Mouse (Mus musculus) gastrocnemius, postnatal 25 days (tissue): ENCODE results near the gene Gcsh. TPM values are rescaled to one million over a fixed set of nuclear protein-coding genes. Genes with fewer than 3 reads are reported as not detected.

Source experiments
- DNase-seq: peaks from one replicate; pipeline ENCODE4 v3.0.0; 2022
- long read RNA-seq, 2 experiments: library from polyadenylated mRNA; stranded (forward); transcript quantifications; one replicate each; pipeline ENCODE4 v2.0.0; 2021
- total RNA-seq, 2 experiments: library from RNA; stranded (reverse); gene quantifications; 1 replicate in 1 of 2; 2 replicates in 1 of 2; pipeline ENCODE4 v1.2.3; 2021

The Gcsh gene
- total RNA-seq: 10 to 100 TPM; 37.9 to 41.2 TPM
- long read RNA-seq, experiment 1, transcript Gcsh-201 (5 exons, 1,443 nt): major isoform, 83 of 92 reads
- long read RNA-seq, experiment 1, partial matches to known transcripts: 6 of 92 reads
- long read RNA-seq, experiment 1, other reads (novel, unspliced or antisense): 3 of 92 reads
- long read RNA-seq, experiment 2, transcript Gcsh-201 (5 exons, 1,443 nt): major isoform, 98 of 105 reads
- long read RNA-seq, experiment 2, partial matches to known transcripts: 2 of 105 reads
- long read RNA-seq, experiment 2, other reads (novel, unspliced or antisense): 5 of 105 reads

GRCm38 (mm10) chr8:116993095-116993867 is at the start of gene Gcsh:
TSS of gene Gcsh (minus strand) at chr8:116993537.
- DNase-seq: peak; percentile 99

- no peak for DNase-seq
Measured at GRCm38 (mm10) chr8:117039843-117040242, 46.5 kb upstream of the Gcsh start.

- no peak for DNase-seq
Measured at GRCm38 (mm10) chr8:117037374-117037935, 44.1 kb upstream of the Gcsh start.

- DNase-seq: no peak
Measured at GRCm38 (mm10) chr8:117033393-117033792, 40.1 kb upstream of the Gcsh start.

- no peak for DNase-seq
Measured at GRCm38 (mm10) chr8:117032609-117033008, 39.3 kb upstream of the Gcsh start.

GRCm38 (mm10) chr8:117031476-117031875 is 38.1 kb upstream of the Gcsh start:
- DNase-seq: no peak

- no peak for DNase-seq
Measured at GRCm38 (mm10) chr8:117028686-117029085, 35.3 kb upstream of the Gcsh start.

GRCm38 (mm10) chr8:117027601-117028000 is 34.3 kb upstream of the Gcsh start:
- DNase-seq: no peak

GRCm38 (mm10) chr8:117022297-117022993 is 29.1 kb upstream of the Gcsh start:
- DNase-seq: no peak

- DNase-seq: no peak
Measured at GRCm38 (mm10) chr8:117019323-117020275, 26.3 kb upstream of the Gcsh start.

- DNase-seq: no peak
Measured at GRCm38 (mm10) chr8:117017896-117018295, 24.6 kb upstream of the Gcsh start.

- DNase-seq: no peak
Measured at GRCm38 (mm10) chr8:117017006-117017405, 23.7 kb upstream of the Gcsh start.

- DNase-seq: no peak
Measured at GRCm38 (mm10) chr8:117015670-117016069, 22.3 kb upstream of the Gcsh start.

GRCm38 (mm10) chr8:117011366-117011765 is 18.0 kb upstream of the Gcsh start:
- no peak for DNase-seq

- no peak for DNase-seq
Measured at GRCm38 (mm10) chr8:116994016-116994716, 829 bp upstream of the Gcsh start.

GRCm38 (mm10) chr8:116992176-116992971 is 963 bp downstream of the Gcsh start:
- DNase-seq: no peak

- DNase-seq: no peak
Measured at GRCm38 (mm10) chr8:116991241-116991640, 2.1 kb downstream of the Gcsh start.

- DNase-seq: no peak
Measured at GRCm38 (mm10) chr8:116989842-116990241, 3.5 kb downstream of the Gcsh start.

- DNase-seq: no peak
Measured at GRCm38 (mm10) chr8:116980117-116980516, 13.2 kb downstream of the Gcsh start.
